Mouse (Mus musculus): ENCODE results near the gene Spert.

- TF ChIP-seq CTCF (IDR thresholded peaks at IDR 0.05; ENCODE audit: low read depth) (no peak), EP300 (optimal IDR thresholded peaks at IDR 0.05) (no peak)
Measured at GRCm38 (mm10) chr14:75539205-75539604, 53.7 kb downstream of the Spert start.
